Mouse (Mus musculus): Measurements from ENCODE around the gene Lgr4.

- TF ChIP-seq CTCF (IDR thresholded peaks at IDR 0.05; ENCODE audit: insufficient read depth, low read length) (no peak), POLR2A (IDR thresholded peaks at IDR 0.05; ENCODE audit: borderline replicate concordance, extremely low read depth, low read depth, low read length) (no peak)
Observed at GRCm38 (mm10) chr2:110020430-110020829, 103.0 kb downstream of the Lgr4 start.
